Mouse (Mus musculus) lung, adult 2 months (tissue): Measurements from ENCODE around the gene Itprip. TPM values are rescaled to one million over a fixed set of nuclear protein-coding genes. Genes with fewer than 3 reads are reported as not detected.

Experiments used
- DNase-seq: peaks from one replicate; pipeline ENCODE4 v3.0.0; 2022
- H3K4me1 ChIP-seq: fragments of 200-500 bp; 2 replicates; pipeline ENCODE4 v1.6.1; 2011; ENCODE audit warnings: low read length; ENCODE audit not compliant: control insufficient read depth, insufficient read depth
- H3K4me3 ChIP-seq: fragments of 200-500 bp; replicated peaks from 2 replicates; pipeline ENCODE3; 2011; ENCODE audit warnings: low read depth, mild to moderate bottlenecking, control low read depth, low read length; ENCODE audit errors: extremely low read depth
- CTCF ChIP-seq: fragments of 200-500 bp; IDR thresholded peaks from 2 replicates; pipeline ENCODE4 v1.5.1; 2011; ENCODE audit warnings: mild to moderate bottlenecking, low read length, control low read depth; ENCODE audit not compliant: insufficient read depth
- POLR2A ChIP-seq: fragments of 200-500 bp; IDR thresholded peaks from 2 replicates; pipeline ENCODE4 v1.6.1; 2011; ENCODE audit warnings: low read depth, mild to moderate bottlenecking, control low read depth, low read length, borderline replicate concordance; ENCODE audit errors: extremely low read depth
- WGBS: fragments of 180-500 bp; shearing (Covaris S2); methylation state at CpG from one replicate; pipeline ENCODE4 v1.1.7; 2018; 5-methylcytosine and 5-hydroxymethylcytosine counted together
- polyA plus RNA-seq: library from polyadenylated mRNA; depleted of rRNA; stranded (reverse); fragments of >200 nt; gene quantifications from 2 replicates; pipeline ENCODE4 v1.2.3, GENCODE M21; 2012; rRNA removed

Gene Itprip
- polyA plus RNA-seq: 17.8 and 22.0 TPM in 2 replicates

DNA sequence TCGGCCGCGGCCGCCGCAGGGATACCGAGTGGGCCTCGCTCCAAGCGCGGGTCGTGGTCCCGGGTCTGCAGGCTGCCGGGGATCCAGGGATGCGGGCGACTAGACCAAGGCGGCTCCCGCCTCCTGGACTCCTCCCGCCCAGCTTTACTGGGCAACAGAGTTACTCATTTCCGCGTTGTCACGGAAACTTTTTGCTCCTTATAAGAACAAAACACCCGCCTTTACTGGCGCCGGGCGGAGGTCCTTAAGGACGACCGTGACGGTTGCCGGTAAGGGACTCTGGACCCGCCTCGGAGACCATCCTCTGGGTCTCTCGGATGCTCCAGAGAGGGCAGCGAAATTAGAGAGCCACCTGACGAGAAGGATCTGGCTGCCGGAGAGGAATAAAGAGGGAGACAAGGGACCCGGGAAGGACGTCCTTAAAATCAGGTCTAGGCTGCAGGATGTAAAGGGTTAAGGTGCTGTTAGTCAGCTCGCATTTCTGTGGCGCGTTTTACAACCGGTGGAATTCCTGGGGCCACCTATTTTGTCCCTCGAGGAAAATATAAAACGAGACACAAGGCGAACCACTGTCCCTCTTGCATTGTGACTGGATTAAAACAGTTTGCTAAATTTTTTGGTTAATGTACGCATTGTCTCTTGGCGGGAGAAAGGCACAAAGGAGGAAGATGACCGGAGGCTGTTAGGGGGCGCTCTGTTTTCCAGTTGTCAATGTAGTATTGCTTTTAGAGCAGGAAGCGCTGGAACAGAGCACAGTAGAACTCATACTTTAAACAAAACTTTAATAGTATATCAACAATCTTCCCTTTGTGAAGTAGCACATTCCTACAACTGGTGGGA is at the start of gene Itprip, which contains the start of gene Cfap43:
Gene Itprip (minus strand): TSS at position 174 of the 840 bp plus-strand sequence.
Gene Cfap43 (minus strand): TSS at position 162 of the 840 bp plus-strand sequence.
- Histone ChIP-seq H3K4me1 (peaks cover 8% of the 10 kb centered on the region), H3K4me3 (peak within 1 kb of the TSS; percentile 79)
- WGBS: under 1% methylated on average over 48 of the region's 48 CpGs
- peak; percentile 88 for DNase-seq
- TF ChIP-seq POLR2A (peak; percentile 82; the same call in 1 of the 2 replicates), CTCF (0 out of 2 replicates have a peak, but pooled peaks have one; percentile 25)

DNA sequence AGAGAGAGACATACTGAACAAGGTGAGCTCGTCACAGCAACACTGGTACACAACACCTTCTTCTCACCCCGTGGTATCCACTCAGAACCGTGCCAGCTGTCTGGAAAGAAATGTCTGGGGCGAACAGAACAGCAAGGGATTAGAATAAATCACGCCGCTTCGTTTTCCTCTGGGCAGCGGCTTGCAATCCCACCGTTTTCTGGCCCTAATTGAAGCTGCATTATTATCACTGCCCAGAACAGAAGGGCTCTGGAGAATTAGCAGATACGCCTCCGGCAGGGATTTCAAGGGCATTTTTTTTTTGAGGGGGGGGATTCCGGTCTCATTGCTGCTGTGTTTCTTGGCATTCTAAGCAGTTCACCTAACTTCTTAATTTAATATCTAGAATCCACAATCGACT is 39.1 kb upstream of the Itprip start:
- 72% methylated on average over 13 of the region's 13 CpGs for WGBS
- H3K4me1 ChIP-seq: no peaks in the 10 kb centered on the region
- DNase-seq: no peak
- no peak for TF ChIP-seq POLR2A
- TF ChIP-seq CTCF: no peak
- no peak overlapping the region for H3K4me3 ChIP-seq

DNA sequence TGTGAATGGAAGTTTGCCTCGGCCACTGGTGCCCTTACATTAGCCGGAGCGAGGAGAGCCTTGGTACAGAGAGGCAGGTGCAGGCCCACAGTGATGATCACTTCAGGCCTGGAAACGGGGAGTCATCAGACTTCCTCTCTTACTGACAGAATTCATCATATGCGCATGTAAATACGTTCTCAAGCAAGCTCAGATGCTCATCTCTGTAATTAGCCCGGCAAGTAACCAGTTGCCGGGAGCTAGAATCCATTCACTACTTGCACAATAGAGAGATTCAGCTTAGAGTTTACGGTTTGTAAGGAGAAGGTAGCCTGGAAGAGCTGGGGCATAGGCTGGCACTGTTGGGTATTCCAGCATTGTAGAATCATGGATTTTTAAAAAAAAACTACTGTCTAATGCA is 34.1 kb upstream of the Itprip start:
- no peak for DNase-seq
- WGBS: 87% methylated on average over 9 of the region's 9 CpGs

DNA sequence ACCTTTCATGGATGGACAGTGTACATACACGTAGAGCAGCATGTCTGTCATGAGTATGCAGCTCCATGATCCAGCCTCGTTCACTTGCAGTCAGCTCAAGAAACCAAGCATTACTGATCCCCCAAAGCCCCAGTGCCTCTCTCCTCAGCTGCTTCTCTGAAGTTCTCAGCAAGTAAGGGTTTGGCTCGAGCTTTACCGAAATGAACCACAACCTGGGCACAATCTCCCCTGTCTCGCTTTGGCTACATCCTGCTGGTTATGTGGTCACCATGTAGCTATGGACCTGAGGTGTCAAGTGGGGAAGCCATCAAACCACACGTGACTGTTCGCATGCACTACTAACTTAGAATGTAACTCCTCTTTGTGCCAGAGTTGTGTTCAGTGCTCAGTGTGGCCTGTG is 31.8 kb upstream of the Itprip start:
- no peaks in the 10 kb centered on the region for H3K4me1 ChIP-seq
- no peak for DNase-seq
- TF ChIP-seq CTCF (no peak), POLR2A (no peak)
- WGBS: 77% methylated on average over 7 of the region's 7 CpGs
- H3K4me3 ChIP-seq: no peak overlapping the region

More for the DNA sequence above, 34.1 kb upstream of the Itprip start:
- H3K4me3 ChIP-seq: no peak overlapping the region
- H3K4me1 ChIP-seq: no peaks in the 10 kb centered on the region
- TF ChIP-seq POLR2A: no peak
- no peak for TF ChIP-seq CTCF

DNA sequence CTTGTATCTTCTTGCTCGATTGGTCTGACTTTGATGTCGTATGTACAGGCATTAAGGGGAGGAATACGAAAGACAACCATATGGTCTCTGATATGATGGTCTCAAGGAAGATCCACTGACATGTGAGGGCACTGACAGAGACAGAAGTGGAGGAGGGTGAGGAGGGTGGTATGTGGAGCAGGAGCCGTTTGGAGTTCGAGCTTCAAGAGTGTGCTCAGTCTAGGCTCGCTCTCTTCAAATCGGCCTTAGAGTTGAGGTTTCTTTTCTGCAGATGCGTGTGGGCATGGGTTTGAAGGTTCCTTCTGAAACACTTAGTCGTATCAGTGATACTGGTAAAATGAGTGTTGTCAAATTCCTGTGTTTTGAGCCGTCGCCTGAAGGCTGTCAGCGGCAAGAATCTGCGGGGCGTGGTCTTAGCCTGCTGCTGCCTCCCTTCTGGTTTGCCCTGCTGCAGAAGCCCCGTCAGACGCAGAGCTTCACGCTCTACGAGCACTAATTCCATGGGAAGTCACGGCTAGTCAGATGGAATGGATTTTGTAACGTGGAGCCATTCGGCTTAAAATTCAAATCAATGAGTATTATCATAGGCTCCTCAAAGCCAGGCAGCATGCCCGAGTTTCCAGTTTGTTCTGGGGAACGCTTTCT is 27.8 kb upstream of the Itprip start:
- 38% methylated on average over 23 of the region's 23 CpGs for WGBS
- Histone ChIP-seq H3K4me3 (no peak overlapping the region), H3K4me1 (no peaks in the 10 kb centered on the region)
- TF ChIP-seq CTCF: no peak
- no peak for TF ChIP-seq POLR2A
- DNase-seq: no peak

DNA sequence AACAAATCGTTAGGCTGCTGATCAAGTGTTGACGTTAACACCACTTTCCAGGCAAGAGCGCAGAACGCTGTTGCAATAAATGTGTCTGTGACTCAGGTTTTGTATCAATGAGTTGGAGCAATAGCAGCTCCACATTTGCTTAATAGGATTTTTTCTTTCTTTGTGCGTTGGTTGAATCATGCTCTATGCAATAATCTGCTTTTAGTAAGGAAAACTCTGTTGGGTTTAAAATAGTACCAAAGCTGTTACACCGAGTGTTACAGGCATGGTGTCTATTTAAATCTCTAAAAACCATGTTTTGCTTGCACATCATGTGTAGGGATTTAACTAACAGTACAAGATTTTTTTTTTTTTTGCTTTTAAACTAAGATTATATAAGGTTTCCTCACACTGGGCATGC is 20.3 kb upstream of the Itprip start:
- DNase-seq: no peak
- TF ChIP-seq POLR2A (no peak), CTCF (no peak)
- H3K4me1 ChIP-seq: 0 out of 2 replicates have a peak, but pooled peaks cover 4% of the 10 kb centered on the region
- H3K4me3 ChIP-seq: no peak overlapping the region
- WGBS: 70% methylated on average over 6 of the region's 6 CpGs

DNA sequence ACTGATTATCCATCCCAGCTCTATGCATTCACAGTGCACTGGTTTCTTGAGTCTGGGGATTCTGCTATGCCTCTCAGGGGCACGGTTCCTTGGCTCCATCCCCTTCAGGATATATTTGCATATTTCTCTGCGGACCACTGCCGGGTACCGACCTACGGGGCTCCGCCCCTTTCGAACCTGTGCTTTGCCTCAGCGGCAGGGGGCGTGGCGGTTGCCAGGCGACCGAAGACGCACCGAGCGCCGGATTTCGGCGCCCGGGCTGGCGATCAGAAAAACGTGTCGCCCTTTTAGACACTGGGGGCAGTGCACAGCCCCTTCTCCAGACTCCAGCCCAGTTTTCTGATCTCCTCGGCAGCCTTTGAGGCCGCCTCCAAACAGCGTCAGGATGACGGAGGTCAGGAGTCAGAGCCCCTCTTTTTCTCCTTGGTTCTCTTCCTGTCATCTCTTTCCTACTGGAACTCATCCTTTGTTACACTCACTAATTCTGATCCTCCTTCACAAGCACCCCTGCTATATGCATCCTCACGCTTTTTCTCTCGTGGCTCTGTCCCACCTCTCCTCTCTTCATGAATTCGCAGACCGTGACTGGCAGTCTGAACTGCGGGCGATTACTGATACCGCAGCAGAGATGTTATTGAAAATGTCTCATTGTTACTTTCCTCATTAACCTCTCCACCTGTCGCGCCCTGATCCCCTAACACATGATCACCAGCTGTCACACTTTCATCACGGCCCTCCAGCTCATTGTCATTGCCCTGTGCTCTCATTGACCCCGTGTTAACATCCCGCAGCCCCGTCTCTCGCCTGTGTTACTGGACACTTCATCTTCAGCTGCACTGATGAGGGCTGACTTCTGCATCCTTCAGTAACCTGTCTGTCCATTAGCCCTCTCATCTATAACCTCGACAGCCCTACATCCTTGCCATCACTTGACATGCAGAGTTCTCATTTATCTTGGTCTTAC is 18.6 kb upstream of the Itprip start, which contains the start of gene Cfap58:
Gene Cfap58 (plus strand): TSS at position 233 of the 964 bp plus-strand sequence.
- Histone ChIP-seq H3K4me3 (peak within 1 kb of the TSS; percentile 39), H3K4me1 (0 out of 2 replicates have a peak, but pooled peaks cover 4% of the 10 kb centered on the region)
- DNase-seq: peak; percentile 51
- 5% methylated on average over 41 of the region's 41 CpGs for WGBS
- TF ChIP-seq POLR2A: no peak
- no peak for TF ChIP-seq CTCF

DNA sequence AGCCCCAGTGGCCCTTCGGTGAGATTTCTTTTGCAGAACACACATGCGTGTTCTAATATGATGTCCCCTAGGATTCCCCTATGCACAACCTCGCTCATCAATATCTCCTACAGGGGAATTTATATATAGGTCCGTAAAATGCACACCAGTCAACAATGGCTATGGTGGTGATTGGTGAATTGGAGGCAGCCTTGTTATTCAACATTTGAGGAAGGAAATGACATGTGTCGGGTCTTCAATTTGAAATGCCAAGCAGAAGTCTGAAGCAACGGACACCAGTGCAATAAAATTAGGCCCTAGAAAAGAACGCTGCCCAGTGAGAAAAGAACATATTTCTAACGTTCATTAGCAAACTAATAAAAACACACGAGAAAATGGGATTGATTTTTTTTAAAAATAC is 17.8 kb upstream of the Itprip start:
- no peak overlapping the region for H3K4me3 ChIP-seq
- TF ChIP-seq POLR2A (no peak), CTCF (no peak)
- 58% methylated on average over 9 of the region's 9 CpGs for WGBS

More for the DNA sequence above, 17.8 kb upstream of the Itprip start:
- no peak for DNase-seq
- H3K4me1 ChIP-seq: 0 out of 2 replicates have a peak, but pooled peaks cover 4% of the 10 kb centered on the region
